Mouse (Mus musculus) hindbrain, embryonic 15.5 days (tissue): Measurements from ENCODE around the gene Lce1b. TPM values are rescaled to one million over a fixed set of nuclear protein-coding genes. Genes with fewer than 3 reads are reported as not detected.

ENCODE experiments used
- ATAC-seq: fragments of 200-750 bp; cut with Nextera tagmentation; 2 replicates; pipeline ENCODE4 v1.8.0; 2017; ENCODE audit warnings: low read depth, moderate number of reproducible peaks, moderate TSS enrichment; ENCODE audit not compliant: low FRiP score
- H3K27ac ChIP-seq: fragments of 300-500 bp; sonication (generic); replicated peaks from 2 replicates; pipeline ENCODE4 v1.5.1; 2015; ENCODE audit warnings: mild to moderate bottlenecking, inconsistent platforms
- H3K27me3 ChIP-seq: fragments of 300-500 bp; sonication (generic); 2 replicates; pipeline ENCODE4 v1.6.1; 2015; ENCODE audit warnings: control low read depth, inconsistent platforms
- H3K36me3 ChIP-seq: fragments of 300-500 bp; sonication (generic); 2 replicates; pipeline ENCODE4 v1.6.1; 2015; ENCODE audit warnings: control low read depth, inconsistent platforms
- H3K4me1 ChIP-seq: fragments of 300-500 bp; sonication (generic); replicated peaks from 2 replicates; pipeline ENCODE4 v1.6.1; 2015; ENCODE audit warnings: control low read depth, inconsistent platforms
- H3K4me2 ChIP-seq: fragments of 300-500 bp; sonication (generic); 2 replicates; pipeline ENCODE4 v1.6.1; 2015; ENCODE audit warnings: moderate library complexity, mild to moderate bottlenecking, inconsistent platforms
- H3K4me3 ChIP-seq: fragments of 300-500 bp; sonication (generic); 2 replicates; pipeline ENCODE4 v1.5.1; 2015; ENCODE audit warnings: mild to moderate bottlenecking, inconsistent platforms
- H3K9ac ChIP-seq: fragments of 300-500 bp; sonication (generic); 2 replicates; pipeline ENCODE4 v1.6.1; 2015; ENCODE audit warnings: inconsistent platforms
- H3K9me3 ChIP-seq: fragments of 300-500 bp; sonication (generic); 2 replicates; pipeline ENCODE4 v1.6.1; 2016; ENCODE audit warnings: control low read depth, inconsistent platforms
- WGBS: fragments of 180-500 bp; shearing (Covaris S2); methylation state at CpG from one replicate; pipeline ENCODE4 v1.1.7; 2015; 5-methylcytosine and 5-hydroxymethylcytosine counted together
- polyA plus RNA-seq: library from polyadenylated mRNA; unstranded; fragments of >200 nt; fragmentation: Nextera tagmentation; extraction: Ambion mirVana; gene quantifications from 2 replicates; pipeline ENCODE4 v1.2.1, GENCODE M21; 2015

Gene Lce1b
- polyA plus RNA-seq, 1 experiment from 2014 or later = not detected

DNA sequence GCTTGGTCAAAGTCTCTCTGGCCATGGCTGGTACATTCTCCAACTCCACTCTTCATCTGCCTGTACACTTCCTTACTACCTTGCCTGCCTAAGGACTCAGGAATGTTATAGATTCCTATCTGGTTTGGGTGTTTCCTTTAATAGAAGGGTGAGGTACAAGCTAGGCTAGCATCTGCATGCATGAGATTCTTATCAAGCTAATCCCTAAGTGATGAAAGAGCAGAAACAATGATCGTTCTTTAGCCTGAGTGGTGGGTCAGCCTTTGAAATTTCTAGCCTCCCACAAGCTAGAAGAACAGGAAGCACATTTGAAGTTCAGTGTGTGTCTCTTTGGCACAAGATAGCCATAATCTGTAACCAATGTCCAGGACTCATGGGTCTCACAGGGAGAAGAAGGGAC lies 46.9 kb downstream of the Lce1b start:
- H3K36me3 ChIP-seq = no peaks in the 10 kb centered on the region
- no peak overlapping the region for H3K27ac ChIP-seq
- H3K4me2 ChIP-seq = no peak overlapping the region
- no peaks in the 10 kb centered on the region for H3K9me3 ChIP-seq
- H3K27me3 ChIP-seq = no peaks in the 10 kb centered on the region
- ATAC-seq = no peak
- no peak overlapping the region for H3K4me3 ChIP-seq
- H3K4me1 ChIP-seq = no peaks in the 10 kb centered on the region
- no peak overlapping the region for H3K9ac ChIP-seq
- WGBS = 84% methylated on average over 1 of the region's 1 CpGs

DNA sequence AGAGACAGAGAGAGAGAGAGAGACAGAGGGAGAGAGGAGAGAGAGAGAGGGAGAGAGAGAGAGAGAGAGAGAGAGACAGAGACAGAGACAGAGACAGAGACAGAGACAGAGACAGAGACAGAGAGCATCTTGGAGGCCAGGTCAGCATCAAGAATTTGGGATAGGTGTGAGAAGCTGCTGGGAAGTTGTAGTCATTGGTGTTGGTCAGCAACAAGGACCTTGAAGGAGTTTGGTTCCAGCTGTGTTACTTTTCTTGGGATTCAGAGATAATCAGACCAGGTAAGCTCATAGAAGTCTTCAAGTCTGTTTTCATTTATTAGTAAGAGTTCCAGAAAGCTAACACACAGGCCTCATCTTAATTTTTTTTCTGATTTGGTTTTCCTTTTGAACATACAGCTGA lies 49.3 kb downstream of the Lce1b start, which contains the start of gene 2210017I01Rik:
2210017I01Rik (minus strand) TSS at position 101 of the 400 bp plus-strand sequence.
- no peaks in the 10 kb centered on the region for H3K36me3 ChIP-seq
- no peaks in the 10 kb centered on the region for H3K4me1 ChIP-seq
- no peaks in the 10 kb centered on the region for H3K27me3 ChIP-seq
- no peak within 1 kb of the TSS for H3K9ac ChIP-seq
- no peak within 1 kb of the TSS for H3K4me2 ChIP-seq
- no peak within 1 kb of the TSS for H3K4me3 ChIP-seq
- no peak within 1 kb of the TSS for H3K27ac ChIP-seq
- no peaks in the 10 kb centered on the region for H3K9me3 ChIP-seq
- ATAC-seq = no peak

Other genes with a start within 250 kb of the Lce1b start
- gene Sprr2i, start 248.9 kb downstream of the Lce1b start, polyA plus RNA-seq = not detected in 2 replicates
- gene Sprr2j-ps, start 238.8 kb downstream of the Lce1b start, polyA plus RNA-seq = not detected in 2 replicates
- 6.2 and 10.3 TPM in 2 replicates for gene Gm9774, start 227.5 kb downstream of the Lce1b start, polyA plus RNA-seq
- gene Sprr2k, start 224.3 kb downstream of the Lce1b start, polyA plus RNA-seq = not detected in 2 replicates
- not detected in 2 replicates for gene Sprr1b, start 218.1 kb downstream of the Lce1b start, polyA plus RNA-seq
- not detected in 2 replicates for gene Sprr3, start 198.2 kb downstream of the Lce1b start, polyA plus RNA-seq
- gene Sprr1a, start 171.0 kb downstream of the Lce1b start, polyA plus RNA-seq = not detected in 2 replicates
- not detected in 2 replicates for gene Sprr4, start 156.4 kb downstream of the Lce1b start, polyA plus RNA-seq
- not detected in 2 replicates for gene 2310046K23Rik, start 122.4 kb downstream of the Lce1b start, polyA plus RNA-seq
- not detected in 2 replicates for gene Ivl, start 83.2 kb downstream of the Lce1b start, polyA plus RNA-seq
- gene Smcp, start 67.9 kb downstream of the Lce1b start, polyA plus RNA-seq = not detected in 2 replicates
- not detected in 2 replicates for gene 2210017I01Rik, start 49.4 kb downstream of the Lce1b start, polyA plus RNA-seq
- gene Lce6a, start 35.3 kb downstream of the Lce1b start, polyA plus RNA-seq = not detected in 2 replicates
- not detected in 2 replicates for gene Lce1a1, start 8.6 kb downstream of the Lce1b start, polyA plus RNA-seq
- gene Lce1a2, start 13.4 kb upstream of the Lce1b start, polyA plus RNA-seq = not detected in 2 replicates
- gene Lce1c, start 22.3 kb upstream of the Lce1b start, polyA plus RNA-seq = not detected in 2 replicates
- gene Lce1d, start 30.3 kb upstream of the Lce1b start, polyA plus RNA-seq = not detected in 2 replicates
- gene Lce1e, start 52.1 kb upstream of the Lce1b start, polyA plus RNA-seq = not detected in 2 replicates
- not detected in 2 replicates for gene Lce1f, start 63.4 kb upstream of the Lce1b start, polyA plus RNA-seq
- not detected in 2 replicates for gene Gm38119, start 82.2 kb upstream of the Lce1b start, polyA plus RNA-seq
- not detected in 2 replicates for gene Lce1g, start 95.4 kb upstream of the Lce1b start, polyA plus RNA-seq
- gene Lce1h, start 108.1 kb upstream of the Lce1b start, polyA plus RNA-seq = not detected in 2 replicates
- gene Lce1i, start 122.0 kb upstream of the Lce1b start, polyA plus RNA-seq = not detected in 2 replicates
- gene Lce1j, start 133.6 kb upstream of the Lce1b start, polyA plus RNA-seq = not detected in 2 replicates
- not detected in 2 replicates for gene Lce1k, start 151.0 kb upstream of the Lce1b start, polyA plus RNA-seq
- not detected in 2 replicates for gene Kprp, start 170.3 kb upstream of the Lce1b start, polyA plus RNA-seq
- not detected in 2 replicates for gene Lce1l, start 194.4 kb upstream of the Lce1b start, polyA plus RNA-seq
- not detected in 2 replicates for gene 2310050C09Rik, start 213.3 kb upstream of the Lce1b start, polyA plus RNA-seq